Mouse (Mus musculus) kidney, adult 2 months (tissue): ENCODE results near the gene Gm13889.

ENCODE experiments used
- CTCF ChIP-seq: fragments of 200-500 bp; conservative IDR thresholded peaks from 2 replicates; pipeline ENCODE4 v1.5.1; 2011; ENCODE audit warnings: low read depth, mild to moderate bottlenecking, control low read depth, low read length, moderate library complexity, mixed read lengths; ENCODE audit not compliant: insufficient read depth, insufficient read length
- POLR2A ChIP-seq: fragments of 200-500 bp; IDR thresholded peaks from one replicate; pipeline ENCODE4 v1.6.1; 2011; ENCODE audit warnings: low read depth, low read length, control low read depth

- TF ChIP-seq POLR2A (no peak), CTCF (no peak)
These were observed 12.1 kb downstream of the Gm13889 start for GRCm38 (mm10) chr2:93944855-93945254.
